Mouse (Mus musculus): Measurements from ENCODE around the gene Gm42669. TPM values are rescaled to one million over a fixed set of nuclear protein-coding genes. Genes with fewer than 3 reads are reported as not detected.

Gene Gm42669
- total RNA-seq (2021), result under 1 TPM in 1 of 2 experiments, not detected in 1; 0.18 TPM
- long read RNA-seq, experiment 1, partial matches to known transcripts, result 0 of 1 reads
- long read RNA-seq, experiment 1, other reads (novel, unspliced or antisense), result 1 of 1 reads
- long read RNA-seq, experiment 2, partial matches to known transcripts, result 0 of 2 reads
- long read RNA-seq, experiment 2, other reads (novel, unspliced or antisense), result 2 of 2 reads

DNA sequence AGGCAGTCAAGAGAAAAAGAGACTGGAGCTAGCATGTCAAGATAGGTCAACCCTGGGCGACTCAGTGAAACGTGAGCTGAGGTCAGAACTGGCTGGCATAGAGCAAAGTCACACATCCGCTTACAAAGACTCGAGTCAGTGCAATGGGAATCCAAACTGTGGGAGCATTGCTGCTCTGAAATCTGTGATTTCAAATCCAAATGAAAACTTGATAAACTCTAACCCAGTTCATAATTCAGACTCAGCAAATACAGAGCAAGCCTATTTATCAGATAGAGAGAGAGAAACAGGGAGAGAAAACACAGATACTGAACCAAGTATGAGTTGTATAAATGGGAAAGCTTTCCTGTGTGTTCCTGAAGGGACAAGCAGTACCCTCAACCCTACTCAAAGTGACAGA, at the start of gene Gm42669:
TSS of gene Gm42669 (plus strand) at position 301 of the 400 bp plus-strand sequence.
- DNase-seq, result no peak

DNA sequence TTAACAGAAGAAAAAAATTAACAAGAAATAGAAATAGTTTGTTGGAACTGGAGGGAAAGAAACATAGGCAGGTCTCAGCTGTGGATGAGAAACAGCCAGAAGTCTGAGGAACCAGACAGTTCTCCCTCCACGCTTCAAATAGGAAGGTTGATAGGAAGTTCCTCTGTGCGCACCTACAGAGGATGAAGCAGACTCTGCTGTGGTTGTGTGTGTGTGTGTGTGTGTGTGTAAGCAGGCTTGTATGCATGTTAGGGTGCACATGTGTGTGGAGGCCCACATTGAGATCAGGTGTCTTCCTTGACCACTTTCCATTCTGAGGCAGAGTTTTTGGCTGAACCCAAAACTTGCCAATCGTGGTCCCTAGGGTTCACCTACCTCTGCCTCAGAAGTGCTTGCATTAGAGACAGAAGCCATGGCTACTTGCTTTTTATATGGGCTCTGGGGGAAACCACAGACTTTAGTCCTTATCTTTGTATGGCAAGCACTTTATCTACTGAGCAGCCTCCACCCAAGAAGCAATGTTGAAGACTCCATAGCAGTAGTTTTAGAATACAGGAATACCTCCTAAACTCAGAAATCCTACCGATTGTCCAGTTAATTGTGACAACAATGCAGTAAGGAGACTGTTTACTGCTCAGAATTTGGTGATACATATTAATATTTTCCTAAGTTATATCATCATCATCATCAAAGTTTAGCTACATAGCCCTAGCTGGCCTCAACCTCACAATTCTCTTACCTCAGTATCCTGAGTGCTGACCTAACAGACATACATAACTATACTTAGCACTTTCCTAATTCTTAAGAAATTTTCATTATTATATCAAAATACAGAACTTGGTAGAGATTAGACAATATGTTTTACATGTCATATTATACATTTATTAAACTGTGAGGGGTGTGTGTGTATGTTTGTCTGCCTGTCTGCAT, 45.0 kb upstream of the Gm42669 start:
- no peak for DNase-seq

DNA sequence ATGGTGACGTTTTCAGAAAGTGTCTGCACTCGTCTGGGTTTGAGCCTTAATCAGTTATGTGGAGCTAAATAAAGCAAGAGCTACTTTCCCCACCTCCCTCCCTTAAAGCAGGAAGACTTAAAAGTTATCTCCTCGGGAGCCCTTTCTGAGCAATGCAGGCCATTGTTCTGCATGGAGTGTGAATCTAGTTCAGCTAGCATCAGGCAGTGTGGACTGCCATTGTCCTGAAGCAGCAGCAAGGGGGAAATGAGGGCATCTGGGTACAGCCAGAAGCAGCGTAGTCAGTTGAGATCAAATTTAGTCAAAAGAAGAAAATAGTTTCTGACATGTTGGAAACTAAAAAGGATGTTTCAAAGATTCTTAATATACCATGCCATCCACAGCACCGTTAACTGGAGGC, 40.9 kb upstream of the Gm42669 start:
- DNase-seq, result no peak

DNA sequence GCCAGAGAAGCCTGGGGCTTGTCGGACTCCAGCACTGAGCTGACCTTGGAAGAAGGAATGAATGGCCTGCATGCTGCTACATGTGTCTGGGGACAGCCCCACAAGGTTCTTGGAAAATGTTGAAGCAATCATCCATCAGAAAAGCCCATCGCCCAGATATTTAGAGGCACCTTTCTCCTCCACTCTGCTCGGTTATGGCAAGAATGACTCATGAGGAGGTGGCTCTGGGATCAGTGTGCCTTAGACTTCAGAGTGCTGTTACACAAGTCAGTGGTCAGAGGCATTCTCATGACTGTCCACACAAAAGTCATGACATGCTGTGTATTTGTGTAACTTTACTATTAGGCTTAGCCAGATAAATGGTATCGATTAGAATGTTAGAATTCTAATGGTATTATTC, 40.3 kb upstream of the Gm42669 start:
- DNase-seq, result no peak

DNA sequence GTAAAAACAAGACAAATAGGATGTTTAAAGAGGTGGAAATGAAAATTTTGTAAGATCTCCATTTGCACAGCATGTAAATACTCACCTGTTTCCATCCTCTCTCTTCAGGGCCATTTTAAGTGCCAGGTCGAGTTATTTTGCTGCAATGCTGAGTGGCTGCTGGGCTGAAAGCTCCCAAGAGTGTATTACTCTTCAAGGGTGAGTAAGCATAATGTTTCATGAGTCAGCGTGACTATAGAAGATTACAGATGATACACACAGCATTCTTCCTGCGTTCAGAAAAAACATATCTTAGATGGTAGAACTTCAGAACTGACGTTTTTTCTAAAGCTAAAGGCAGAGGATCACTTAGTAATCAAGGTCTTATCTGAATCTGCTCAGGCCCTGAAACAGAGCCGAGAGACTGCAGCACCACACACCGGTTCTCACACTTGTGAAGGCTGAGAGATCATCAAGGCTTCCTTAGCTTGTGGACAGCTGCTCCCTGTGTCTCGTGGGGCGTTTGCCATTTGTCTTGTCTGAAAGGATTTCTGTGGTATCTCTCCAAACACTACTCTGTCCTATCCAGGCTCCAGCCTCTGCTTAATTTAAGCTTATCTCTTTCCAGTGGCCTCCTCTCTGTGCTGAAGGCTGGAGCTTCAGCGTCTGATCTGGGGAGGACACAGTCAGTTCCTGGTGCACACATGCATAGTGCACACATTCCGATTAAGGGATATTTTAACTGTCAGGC, 36.7 kb upstream of the Gm42669 start:
- DNase-seq, result no peak

DNA sequence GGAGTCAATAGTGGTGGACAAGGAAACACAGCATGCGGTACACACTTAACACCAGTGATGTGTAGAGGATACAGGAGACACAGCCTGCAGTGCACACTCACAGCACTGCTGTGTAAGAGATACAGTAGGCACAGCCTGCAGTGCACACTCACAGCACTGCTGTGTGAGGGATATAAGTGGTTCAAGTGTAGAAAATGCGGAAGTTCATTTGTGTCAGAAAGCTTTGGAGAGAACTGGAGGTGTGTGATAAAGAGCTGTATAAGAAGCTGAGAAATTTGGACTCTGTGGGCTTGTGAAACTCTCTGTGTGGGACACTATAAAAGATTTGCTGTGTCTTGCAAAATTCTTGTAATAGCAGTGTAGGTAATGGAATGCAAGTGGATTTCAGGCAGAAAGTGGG, 27.2 kb upstream of the Gm42669 start:
- DNase-seq, result no peak

DNA sequence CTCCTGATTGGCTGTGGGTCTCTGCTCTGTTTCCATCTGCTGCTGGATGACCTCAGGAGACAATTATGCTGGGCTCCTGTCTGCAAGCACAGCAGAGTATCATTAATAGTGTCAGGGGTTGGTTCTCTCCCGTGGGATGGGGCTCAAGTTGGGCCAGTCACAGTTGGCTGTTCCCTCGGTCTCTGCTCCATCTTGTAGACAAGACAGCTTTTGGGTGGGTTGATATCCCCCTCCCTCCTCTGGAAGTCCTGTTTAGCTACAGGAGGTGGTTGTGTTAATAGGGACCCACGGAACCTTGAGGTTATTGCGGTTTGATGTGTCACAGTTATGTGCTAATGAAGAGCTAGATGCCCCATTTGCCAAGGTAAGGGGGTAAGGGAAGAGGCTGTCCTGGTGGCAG, 18.4 kb upstream of the Gm42669 start:
- no peak for DNase-seq

DNA sequence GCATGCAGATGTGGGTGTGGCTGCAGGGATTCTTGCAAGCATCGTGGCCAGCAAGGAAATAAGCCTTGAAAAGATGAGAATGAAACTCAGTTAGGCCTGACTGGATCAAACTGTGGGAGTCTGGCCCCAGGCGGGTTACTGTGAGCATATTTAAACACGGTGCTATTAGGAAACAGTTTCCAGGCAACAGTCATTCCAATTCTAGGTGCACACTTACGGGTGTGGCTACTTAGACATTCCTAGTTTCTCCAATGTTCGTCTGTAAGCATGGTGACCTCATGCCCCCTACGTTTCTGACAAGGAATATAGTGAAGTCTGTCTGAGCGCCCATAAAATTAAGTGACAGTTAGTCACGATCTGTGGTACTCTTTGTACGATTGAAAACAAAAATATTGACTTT, 16.4 kb upstream of the Gm42669 start:
- DNase-seq, result no peak

DNA sequence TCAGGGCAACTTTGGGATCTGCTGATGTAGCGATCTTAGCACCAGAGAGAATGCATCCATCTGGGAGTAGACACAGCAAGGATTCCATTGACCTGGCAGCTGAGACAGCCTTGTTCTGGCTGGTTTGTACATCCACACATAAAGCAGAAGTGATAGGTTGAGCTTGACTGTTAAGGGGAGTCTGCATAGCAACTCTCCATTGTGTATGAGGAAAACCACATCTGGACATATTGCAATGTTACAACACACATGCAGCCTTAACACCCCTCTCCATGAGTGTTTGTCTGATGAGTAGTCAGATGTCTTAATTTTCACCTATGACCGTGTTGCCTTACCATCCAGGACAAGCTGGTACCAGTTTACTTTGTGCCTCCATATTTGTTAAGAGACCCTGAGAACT, 14.9 kb upstream of the Gm42669 start:
- no peak for DNase-seq

DNA sequence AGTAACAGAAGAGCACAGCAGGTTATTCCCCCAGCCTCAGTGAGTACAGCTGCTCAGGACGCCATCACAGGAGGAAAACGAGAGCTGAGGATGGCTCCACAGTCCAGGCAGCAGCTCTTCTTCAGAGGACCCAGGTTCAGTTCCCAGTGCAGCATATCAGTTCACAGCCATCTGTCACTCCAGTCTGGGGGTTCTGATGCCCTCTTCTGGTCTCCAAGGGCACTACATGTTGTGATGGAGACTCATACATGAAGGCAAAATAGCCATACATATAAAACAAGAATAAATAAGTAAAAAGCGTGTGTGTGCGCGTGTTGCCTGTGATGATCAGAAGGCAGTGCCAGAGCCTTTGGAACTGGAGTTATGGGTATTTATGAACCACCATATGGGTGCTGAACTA, 12.7 kb upstream of the Gm42669 start:
- DNase-seq, result no peak

DNA sequence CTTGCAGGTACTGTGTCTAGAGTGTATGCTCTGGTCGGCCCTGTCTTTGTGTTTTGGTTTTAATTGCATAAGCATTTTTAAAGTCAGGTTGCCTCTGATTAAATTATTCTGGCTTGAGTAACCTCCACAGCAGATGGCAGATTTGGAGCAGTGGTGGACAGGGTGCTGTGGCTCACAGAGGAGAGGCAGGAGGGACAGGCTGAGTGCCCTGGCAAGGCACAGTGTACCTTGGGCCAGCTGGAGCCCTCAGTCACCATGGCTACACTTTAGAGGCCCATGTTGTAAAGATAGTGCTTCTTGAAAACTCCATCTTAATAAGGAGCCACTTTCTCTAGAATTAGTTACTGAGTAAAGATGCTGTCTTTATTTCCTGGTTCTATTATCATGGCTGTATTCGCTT, 11.4 kb upstream of the Gm42669 start:
- no peak for DNase-seq

DNA sequence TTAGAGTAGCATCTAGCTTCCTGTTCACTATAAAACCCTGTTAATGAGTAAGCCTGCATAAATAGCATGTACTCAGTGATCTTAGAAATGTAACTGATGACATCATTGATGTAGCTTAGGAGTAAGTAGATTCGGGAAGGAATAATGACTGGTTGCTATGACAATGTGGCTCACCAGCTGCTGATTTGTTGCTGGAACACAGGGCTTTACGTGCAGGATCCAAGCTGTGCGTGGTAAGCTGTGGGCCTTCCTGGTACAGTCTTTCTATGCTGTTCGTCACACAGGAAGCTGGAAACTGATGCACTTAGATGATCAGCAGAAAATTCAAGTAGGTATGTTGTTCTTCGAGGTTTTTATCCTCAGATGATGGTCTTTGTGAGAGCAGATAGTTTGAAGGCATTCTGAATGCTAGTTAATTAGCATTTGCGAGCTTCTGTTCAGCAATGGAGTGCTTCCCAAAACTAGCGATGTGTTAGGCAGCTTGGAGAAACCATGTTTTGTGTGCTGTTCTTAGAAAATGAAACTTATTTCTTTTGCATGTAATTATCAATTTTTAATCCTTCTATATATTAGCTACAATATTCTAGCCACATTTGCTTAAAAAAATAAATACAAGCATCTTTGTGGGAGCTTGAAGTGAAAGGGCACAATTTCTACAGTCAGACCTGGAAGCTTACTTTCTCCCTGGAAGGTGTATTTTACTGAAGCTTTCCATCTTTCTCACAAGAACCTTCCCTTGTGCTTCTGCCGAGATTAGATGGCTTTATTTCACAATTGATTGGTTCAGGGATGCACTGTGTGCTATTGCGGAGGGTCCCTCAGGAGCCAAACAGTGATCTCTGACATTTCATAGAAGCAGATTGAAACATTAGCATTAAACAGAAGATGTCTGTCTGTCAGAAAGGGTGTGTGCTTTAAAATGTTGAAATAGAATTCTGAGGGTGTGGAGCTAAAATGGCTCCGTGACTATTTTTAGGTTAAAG, 9.6 kb upstream of the Gm42669 start:
- no peak for DNase-seq

DNA sequence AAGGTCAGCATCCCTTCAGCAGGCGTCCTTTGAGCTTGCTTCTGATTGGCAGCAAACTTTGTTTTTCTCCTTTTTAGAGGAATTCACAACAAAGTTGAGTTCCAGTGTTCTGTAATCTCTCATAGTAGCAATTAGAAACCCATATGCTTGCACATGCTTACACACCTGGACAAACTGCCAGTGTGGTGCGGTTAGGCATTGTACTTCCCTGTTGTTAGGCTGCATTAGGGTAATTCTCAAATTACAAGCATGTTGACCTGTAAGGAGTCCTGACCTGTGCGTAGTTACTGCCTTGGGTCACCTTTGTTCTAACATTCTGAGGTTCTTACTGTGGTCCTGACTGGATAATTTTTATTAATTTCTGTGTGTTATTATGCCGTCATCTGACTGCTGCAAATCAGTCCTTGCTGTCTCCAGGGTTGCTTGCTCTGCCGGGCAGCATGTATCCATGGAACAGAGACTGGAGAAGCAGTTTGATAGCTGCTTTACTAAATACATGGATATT, 8.6 kb upstream of the Gm42669 start:
- DNase-seq, result no peak

DNA sequence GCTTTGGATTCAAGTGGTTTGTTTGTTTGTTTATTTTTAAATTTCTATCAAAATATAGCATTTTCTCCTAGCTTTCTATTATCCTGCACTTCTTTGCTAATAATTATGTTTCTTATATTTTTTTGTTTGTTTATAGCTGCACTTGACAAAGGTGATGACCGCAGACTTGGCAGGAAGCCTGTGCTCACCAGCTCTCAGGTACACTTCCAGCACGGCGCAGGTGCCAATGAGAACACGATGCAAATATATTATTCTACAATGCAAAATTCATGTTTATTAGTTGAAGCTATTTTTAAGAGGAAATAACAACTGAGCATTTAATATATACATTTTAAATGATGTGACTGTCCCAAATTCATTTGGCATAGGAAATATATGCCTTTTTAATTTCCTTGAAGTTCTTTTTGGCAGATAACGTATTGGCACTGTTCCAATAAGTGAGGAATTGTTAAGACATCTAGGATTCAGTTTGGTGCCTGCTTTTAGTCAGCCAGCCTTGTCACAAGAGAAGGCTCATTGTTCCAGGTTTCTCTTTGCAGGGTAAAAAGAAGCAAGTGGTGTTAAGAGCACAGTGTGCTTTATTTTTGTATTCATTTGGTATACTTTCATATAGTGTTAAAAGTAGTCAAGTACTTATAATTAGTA, 7.4 kb upstream of the Gm42669 start:
- DNase-seq, result no peak

DNA sequence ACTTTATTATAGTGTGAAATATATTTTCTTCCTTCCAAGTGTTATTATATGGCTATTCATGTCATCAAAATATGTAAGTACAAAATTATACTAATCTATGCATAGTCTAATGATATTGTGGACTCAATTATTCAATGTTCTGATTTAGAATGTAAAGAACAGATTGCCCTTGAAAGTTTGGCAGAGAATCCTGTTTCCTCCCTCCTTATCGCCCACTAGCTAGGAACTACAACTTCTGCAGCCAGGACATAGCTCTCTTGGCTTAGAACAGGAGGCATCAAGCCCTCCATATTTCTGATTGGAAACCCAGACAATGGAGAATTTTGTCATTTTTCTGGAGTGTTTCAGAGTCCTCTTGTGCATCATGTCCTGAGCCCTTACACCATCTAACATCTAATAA, 6.7 kb upstream of the Gm42669 start:
- no peak for DNase-seq

DNA sequence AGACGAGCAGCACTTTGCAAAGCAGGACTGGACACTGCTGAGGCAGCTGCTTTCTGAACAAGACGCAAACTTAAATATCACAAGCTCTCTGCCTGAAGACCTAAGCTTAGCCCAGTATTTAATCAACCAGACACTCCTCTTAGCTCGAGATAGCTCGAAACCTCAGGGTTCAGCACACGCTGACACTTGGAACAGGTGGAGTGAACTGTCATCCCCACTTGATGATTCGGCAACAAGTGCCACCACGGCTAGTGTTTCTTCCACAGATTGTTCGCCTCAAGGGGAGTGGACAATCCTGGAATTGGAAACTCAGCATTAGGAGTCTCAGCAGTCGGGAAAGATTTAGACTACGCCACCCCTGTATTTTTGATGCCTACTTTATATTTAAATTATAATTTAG, 3.1 kb downstream of the Gm42669 start:
- no peak for DNase-seq

DNA sequence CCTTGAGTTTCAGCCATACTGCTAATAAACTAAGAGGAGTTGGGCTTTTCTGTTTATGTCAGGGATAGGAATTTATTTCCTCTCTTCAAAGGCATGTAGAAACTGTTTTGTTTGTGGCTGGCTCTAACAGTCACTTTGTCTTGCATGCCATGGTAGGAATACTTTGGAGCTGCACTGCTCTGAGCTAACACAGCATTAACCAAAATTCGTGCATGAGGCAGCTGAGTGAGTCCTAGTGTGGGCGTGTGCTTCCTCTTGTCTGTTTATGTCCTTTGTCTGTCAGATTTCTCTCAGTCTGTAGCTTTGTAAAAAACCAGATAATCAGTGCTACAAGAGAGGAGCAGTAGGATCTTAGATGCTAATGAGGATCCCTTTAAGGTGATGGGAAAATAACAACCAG, 3.9 kb downstream of the Gm42669 start:
- DNase-seq, result no peak

DNA sequence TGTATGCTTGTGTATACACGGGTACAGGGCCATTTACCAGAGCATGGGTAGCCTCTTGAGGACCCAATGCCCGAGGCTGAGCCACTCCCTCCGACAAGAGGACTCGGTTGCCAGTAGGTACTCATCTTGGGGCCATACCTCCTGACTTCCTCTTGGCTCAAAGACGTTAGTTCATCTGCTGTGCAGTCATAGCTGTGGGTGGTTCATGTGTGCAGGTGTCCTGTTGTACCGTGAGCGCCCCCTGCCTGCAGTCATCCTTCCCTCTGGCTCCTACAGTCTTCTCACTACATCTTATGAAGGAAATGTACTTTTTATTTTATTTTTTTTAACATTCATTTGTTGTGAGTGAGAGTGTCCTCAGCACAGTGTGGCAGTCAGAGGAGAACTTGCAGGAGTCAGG, 6.2 kb downstream of the Gm42669 start:
- peak; percentile 49 for DNase-seq

DNA sequence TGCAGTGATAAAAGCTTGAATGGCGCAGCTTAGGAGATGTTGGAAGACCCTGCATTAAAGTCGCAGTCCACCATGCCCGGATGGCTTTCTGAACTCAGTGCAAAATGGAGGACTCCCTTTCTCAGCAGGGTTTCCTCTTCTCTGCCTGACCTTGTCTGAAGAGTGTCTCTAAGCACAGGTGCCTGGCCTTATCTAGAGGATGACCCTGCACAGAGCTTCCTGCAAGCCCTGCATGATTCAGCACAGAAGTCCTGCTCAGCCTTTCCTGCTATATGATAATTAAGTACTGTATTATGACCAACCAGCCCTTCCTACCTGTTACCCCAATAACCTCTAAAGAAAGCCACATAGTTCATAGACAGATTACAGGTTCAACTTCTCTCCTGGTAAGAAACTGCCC, 8.0 kb downstream of the Gm42669 start:
- no peak for DNase-seq

DNA sequence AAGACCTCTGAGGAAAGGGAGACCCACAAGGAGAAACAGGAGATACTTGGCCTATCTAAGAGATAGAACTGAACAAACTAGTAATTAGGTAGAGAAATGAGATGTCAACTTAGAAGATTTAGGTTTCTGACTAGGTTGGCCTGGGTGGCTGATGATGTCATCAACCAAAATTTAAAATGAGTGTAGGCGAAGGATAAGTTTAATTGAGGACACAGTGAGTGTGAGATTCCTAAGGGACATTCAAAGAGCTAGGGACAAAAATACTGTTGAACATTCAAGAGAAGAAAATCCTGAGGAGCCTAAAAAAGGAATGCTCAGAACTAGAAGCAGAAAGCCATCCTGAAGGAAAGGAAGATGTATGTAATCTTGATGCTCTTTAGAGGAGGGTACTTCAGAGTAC, 8.7 kb downstream of the Gm42669 start:
- DNase-seq, result no peak

DNA sequence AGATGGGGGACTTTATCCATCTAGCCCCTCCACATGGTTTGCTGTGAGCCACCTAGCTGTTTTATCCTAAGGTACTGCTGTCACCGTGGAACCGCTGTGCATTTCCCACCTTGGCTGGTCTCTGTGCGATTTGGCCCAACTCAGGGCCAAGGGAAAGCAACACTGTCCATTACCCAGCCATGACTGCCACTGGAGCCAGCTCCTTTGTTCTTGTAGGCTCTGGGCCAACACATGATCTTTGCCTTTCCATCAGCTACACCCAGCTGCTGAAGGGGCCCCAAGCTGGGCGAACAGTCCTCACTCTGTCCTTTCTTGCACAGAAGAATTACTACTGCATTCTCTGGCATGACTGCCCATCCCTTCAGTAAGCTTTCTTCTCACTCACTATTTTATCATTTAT, 11.2 kb downstream of the Gm42669 start:
- no peak for DNase-seq
